Mouse (Mus musculus): ENCODE data around the gene Tmem150c. TPM values are rescaled to one million over a fixed set of nuclear protein-coding genes. Genes with fewer than 3 reads are reported as not detected.

Gene Tmem150c
- polyA plus RNA-seq, 1 experiment: not detected

DNA sequence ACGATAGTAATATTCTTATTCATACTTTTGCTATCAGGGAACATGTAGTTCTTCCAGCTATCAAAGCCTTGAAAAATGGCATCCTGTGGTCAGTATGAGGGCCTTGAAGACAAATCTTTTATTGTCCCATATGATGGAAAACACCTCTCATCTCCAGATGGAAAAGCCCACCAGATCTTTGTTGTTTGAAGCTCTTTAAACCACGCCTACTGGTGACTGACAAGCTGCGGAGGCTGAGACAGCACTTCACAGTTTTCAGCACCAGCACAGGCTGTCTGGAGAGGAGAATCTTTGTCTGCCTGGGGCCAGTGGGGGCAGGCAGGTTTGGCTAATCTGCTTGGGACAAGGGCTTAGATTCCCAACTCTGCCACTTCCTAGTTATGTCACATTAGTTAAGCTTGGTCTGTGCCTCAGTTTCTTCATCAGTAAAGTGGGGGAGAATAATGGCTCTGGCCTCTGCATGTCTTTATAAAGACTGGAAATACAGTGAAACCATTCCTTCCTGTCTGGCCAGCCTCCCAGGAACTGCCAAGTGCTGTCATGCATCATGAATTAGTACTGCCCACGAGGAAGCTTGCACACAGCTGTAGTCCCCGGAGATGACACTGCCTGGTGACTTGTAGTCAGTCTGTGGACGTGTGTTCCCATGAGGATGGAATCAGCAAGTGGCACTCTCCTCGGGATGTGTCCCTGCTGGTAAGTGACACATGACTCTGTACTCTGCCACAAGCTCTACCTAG, 49.9 kb downstream of the Tmem150c start:
- no peak overlapping the region for H3ac ChIP-seq (ENCODE audit: control insufficient read depth, insufficient read length)
- H3K36me3 ChIP-seq (ENCODE audit: control insufficient read depth, insufficient read depth): no peaks in the 10 kb centered on the region
- peaks cover 9% of the 10 kb centered on the region for H3K27me3 ChIP-seq (ENCODE audit: control insufficient read depth, insufficient read depth, insufficient read length)
- H3K4me3 ChIP-seq: no peak overlapping the region
- H3K79me2 ChIP-seq (ENCODE audit: control insufficient read depth, insufficient read depth): no peaks in the 10 kb centered on the region
- TF ChIP-seq TCF12 (IDR thresholded peaks at IDR 0.05; ENCODE audit: insufficient read depth, poor library complexity, severe bottlenecking) (no peak), CEBPB (IDR thresholded peaks at IDR 0.05; ENCODE audit: insufficient read depth, poor library complexity, severe bottlenecking) (no peak), USF1 (IDR thresholded peaks at IDR 0.05; ENCODE audit: low read depth) (no peak), SRF (IDR thresholded peaks at IDR 0.05; ENCODE audit: control insufficient read depth, insufficient read length, low read depth) (no peak), POLR2A (IDR thresholded peaks at IDR 0.05; ENCODE audit: insufficient read length, low read depth) (no peak), MYOG (IDR thresholded peaks at IDR 0.05; ENCODE audit: control insufficient read depth in 1 of 3, insufficient read depth in 1 of 3, insufficient read length in 2 of 3, low read depth in 2 of 3) (no peak)
- H3K4me2 ChIP-seq (ENCODE audit: low read depth): no peak overlapping the region

DNA sequence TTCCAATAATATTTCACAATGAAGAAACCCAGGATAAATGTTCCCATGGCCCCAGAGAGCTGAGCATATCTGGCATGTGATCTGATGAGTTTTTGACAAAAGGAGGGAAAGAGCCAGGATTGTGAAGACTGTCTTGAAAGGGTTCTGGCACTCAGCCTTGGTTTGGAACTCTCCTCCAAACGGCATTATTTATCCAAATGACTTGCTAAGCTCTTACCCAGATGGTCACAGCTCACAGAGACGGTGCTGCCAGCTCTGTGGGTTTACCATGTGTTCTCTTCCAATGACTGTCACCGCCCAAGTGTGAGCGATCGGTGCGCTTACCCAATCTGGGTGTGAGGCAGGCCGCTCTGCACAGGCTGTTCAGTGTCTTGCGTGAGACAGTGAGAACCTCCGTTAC, 50.7 kb downstream of the Tmem150c start:
- Histone ChIP-seq H3ac (ENCODE audit: control insufficient read depth, insufficient read length) (no peak overlapping the region), H3K4me2 (ENCODE audit: low read depth) (no peak overlapping the region), H3K27me3 (ENCODE audit: control insufficient read depth, insufficient read depth, insufficient read length) (peaks cover 9% of the 10 kb centered on the region), H3K4me3 (no peak overlapping the region), H3K79me2 (ENCODE audit: control insufficient read depth, insufficient read depth) (no peaks in the 10 kb centered on the region), H3K36me3 (ENCODE audit: control insufficient read depth, insufficient read depth) (no peaks in the 10 kb centered on the region)
- TF ChIP-seq POLR2AphosphoS2 (IDR thresholded peaks at IDR 0.05; ENCODE audit: insufficient read length, low read depth) (no peak), REST (IDR thresholded peaks at IDR 0.05; ENCODE audit: insufficient read depth, insufficient read length) (no peak), CEBPB (IDR thresholded peaks at IDR 0.05; ENCODE audit: insufficient read depth, poor library complexity, severe bottlenecking) (no peak), MYOD1 (IDR thresholded peaks at IDR 0.05; ENCODE audit: control insufficient read depth in 1 of 3, insufficient read length in 2 of 3, low read depth in 2 of 3) (no peak), POLR2A (IDR thresholded peaks at IDR 0.05; ENCODE audit: insufficient read length, low read depth) (no peak), USF1 (IDR thresholded peaks at IDR 0.05; ENCODE audit: low read depth) (no peak), MAX (IDR thresholded peaks at IDR 0.05; ENCODE audit: low read depth) (no peak), TCF3 (IDR thresholded peaks at IDR 0.05; ENCODE audit: insufficient read length, low read depth) (no peak), E2F4 (IDR thresholded peaks at IDR 0.05; ENCODE audit: insufficient read depth) (no peak), TCF12 (IDR thresholded peaks at IDR 0.05; ENCODE audit: insufficient read depth, poor library complexity, severe bottlenecking) (no peak), SRF (IDR thresholded peaks at IDR 0.05; ENCODE audit: control insufficient read depth, insufficient read length, low read depth) (no peak), MYOG (IDR thresholded peaks at IDR 0.05; ENCODE audit: control insufficient read depth in 1 of 3, insufficient read depth in 1 of 3, insufficient read length in 2 of 3, low read depth in 2 of 3) (no peak)

DNA sequence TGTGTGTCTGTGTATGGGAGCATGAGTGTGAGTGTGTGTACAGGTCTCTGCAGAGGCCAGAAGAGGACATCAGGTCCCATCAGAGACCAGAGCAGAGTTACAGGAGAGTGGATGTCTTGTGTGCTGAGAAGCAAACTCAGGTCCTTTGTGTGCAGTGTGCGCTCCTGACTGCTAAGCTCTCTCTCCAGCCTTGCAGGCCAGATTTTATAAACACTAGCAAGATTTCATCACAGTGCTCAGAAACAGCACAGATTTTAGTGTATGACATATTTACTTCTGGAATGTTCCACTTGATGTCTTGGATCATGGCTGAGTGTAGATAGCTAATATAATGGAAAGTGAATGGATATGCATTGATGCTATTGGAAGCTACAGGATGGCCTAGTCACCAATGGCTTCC, 57.2 kb downstream of the Tmem150c start:
- Histone ChIP-seq H3K27me3 (ENCODE audit: control insufficient read depth, insufficient read depth, insufficient read length) (peaks cover 5% of the 10 kb centered on the region), H3ac (ENCODE audit: control insufficient read depth, insufficient read length) (no peak overlapping the region), H3K4me3 (no peak overlapping the region), H3K79me2 (ENCODE audit: control insufficient read depth, insufficient read depth) (no peaks in the 10 kb centered on the region), H3K36me3 (ENCODE audit: control insufficient read depth, insufficient read depth) (no peaks in the 10 kb centered on the region), H3K4me2 (ENCODE audit: low read depth) (no peak overlapping the region)
- TF ChIP-seq POLR2AphosphoS2 (IDR thresholded peaks at IDR 0.05; ENCODE audit: insufficient read length, low read depth) (no peak), MAX (IDR thresholded peaks at IDR 0.05; ENCODE audit: low read depth) (no peak), CEBPB (IDR thresholded peaks at IDR 0.05; ENCODE audit: insufficient read depth, poor library complexity, severe bottlenecking) (no peak), MYOD1 (IDR thresholded peaks at IDR 0.05; ENCODE audit: control insufficient read depth in 1 of 3, insufficient read length in 2 of 3, low read depth in 2 of 3) (no peak), SRF (IDR thresholded peaks at IDR 0.05; ENCODE audit: control insufficient read depth, insufficient read length, low read depth) (no peak), USF1 (IDR thresholded peaks at IDR 0.05; ENCODE audit: low read depth) (no peak), POLR2A (IDR thresholded peaks at IDR 0.05; ENCODE audit: insufficient read length, low read depth) (no peak), MYOG (IDR thresholded peaks at IDR 0.05; ENCODE audit: control insufficient read depth in 1 of 3, insufficient read depth in 1 of 3, insufficient read length in 2 of 3, low read depth in 2 of 3) (no peak), REST (IDR thresholded peaks at IDR 0.05; ENCODE audit: insufficient read depth, insufficient read length) (no peak), TCF12 (IDR thresholded peaks at IDR 0.05; ENCODE audit: insufficient read depth, poor library complexity, severe bottlenecking) (no peak), TCF3 (IDR thresholded peaks at IDR 0.05; ENCODE audit: insufficient read length, low read depth) (no peak), E2F4 (IDR thresholded peaks at IDR 0.05; ENCODE audit: insufficient read depth) (no peak)

DNA sequence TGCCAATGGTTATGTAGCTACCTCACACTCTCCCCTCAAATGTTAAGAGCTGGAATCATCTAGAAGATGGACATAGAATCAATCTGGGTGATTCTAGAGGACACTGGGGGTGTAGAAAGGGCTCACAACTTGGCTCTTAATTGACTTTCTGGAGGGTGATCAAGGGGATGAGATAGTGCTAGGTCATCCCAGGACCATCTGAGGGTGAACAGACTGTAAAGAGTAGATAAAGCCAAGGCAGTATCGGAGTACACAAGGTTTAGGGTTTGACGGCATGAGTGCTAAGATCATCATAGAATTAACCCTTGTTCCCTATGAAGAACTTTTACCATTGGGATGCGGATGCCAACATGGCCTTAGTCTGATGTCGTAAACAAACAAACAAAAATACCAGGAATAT, 61.6 kb downstream of the Tmem150c start:
- TF ChIP-seq E2F4 (IDR thresholded peaks at IDR 0.05; ENCODE audit: insufficient read depth): no peak
- no peak for TF ChIP-seq REST (IDR thresholded peaks at IDR 0.05; ENCODE audit: insufficient read depth, insufficient read length)
- TF ChIP-seq MAX (IDR thresholded peaks at IDR 0.05; ENCODE audit: low read depth): no peak
- no peak for TF ChIP-seq USF1 (IDR thresholded peaks at IDR 0.05; ENCODE audit: low read depth)
- no peak for TF ChIP-seq TCF12 (IDR thresholded peaks at IDR 0.05; ENCODE audit: insufficient read depth, poor library complexity, severe bottlenecking)
- no peak for TF ChIP-seq SRF (IDR thresholded peaks at IDR 0.05; ENCODE audit: control insufficient read depth, insufficient read length, low read depth)
- no peak for TF ChIP-seq POLR2AphosphoS2 (IDR thresholded peaks at IDR 0.05; ENCODE audit: insufficient read length, low read depth)
- TF ChIP-seq MYOG (IDR thresholded peaks at IDR 0.05; ENCODE audit: control insufficient read depth in 1 of 3, insufficient read depth in 1 of 3, insufficient read length in 2 of 3, low read depth in 2 of 3): no peak
- TF ChIP-seq POLR2A (IDR thresholded peaks at IDR 0.05; ENCODE audit: insufficient read length, low read depth): no peak
- no peak for TF ChIP-seq CEBPB (IDR thresholded peaks at IDR 0.05; ENCODE audit: insufficient read depth, poor library complexity, severe bottlenecking)
- no peak for TF ChIP-seq MYOD1 (IDR thresholded peaks at IDR 0.05; ENCODE audit: control insufficient read depth in 1 of 3, insufficient read length in 2 of 3, low read depth in 2 of 3)
- TF ChIP-seq TCF3 (IDR thresholded peaks at IDR 0.05; ENCODE audit: insufficient read length, low read depth): no peak
- H3K4me2 ChIP-seq (ENCODE audit: low read depth): no peak overlapping the region
- no peak overlapping the region for H3K4me3 ChIP-seq
- H3K27me3 ChIP-seq (ENCODE audit: control insufficient read depth, insufficient read depth, insufficient read length): peaks cover 6% of the 10 kb centered on the region
- H3K79me2 ChIP-seq (ENCODE audit: control insufficient read depth, insufficient read depth): no peaks in the 10 kb centered on the region
- no peak overlapping the region for H3ac ChIP-seq (ENCODE audit: control insufficient read depth, insufficient read length)
- no peaks in the 10 kb centered on the region for H3K36me3 ChIP-seq (ENCODE audit: control insufficient read depth, insufficient read depth)

Data from myocyte (in vitro differentiated cells).